Mouse (Mus musculus) midbrain, postnatal 0 days (tissue): ENCODE results near the gene Adgrb2. TPM values are rescaled to one million over a fixed set of nuclear protein-coding genes. Genes with fewer than 3 reads are reported as not detected.

ENCODE experiments used
- ATAC-seq: fragments of 200-750 bp; cut with Nextera tagmentation; 2 replicates; pipeline ENCODE4 v1.8.0; 2017; ENCODE audit warnings: moderate number of reproducible peaks, mild to moderate bottlenecking, moderate TSS enrichment, moderate library complexity; ENCODE audit not compliant: low FRiP score
- DNase-seq: peaks from one replicate; pipeline ENCODE4 v3.0.0-alpha.2; 2015; ENCODE audit warnings: low spot score
- H3K27ac ChIP-seq: fragments of 300-500 bp; sonication (generic); 2 replicates; pipeline ENCODE4 v1.5.1; 2014; ENCODE audit warnings: low read depth, mild to moderate bottlenecking, low read length, mixed read lengths
- H3K27me3 ChIP-seq: fragments of 300-500 bp; sonication (generic); 2 replicates; pipeline ENCODE4 v1.6.1; 2014; ENCODE audit warnings: low read length, control low read depth, mixed read lengths; ENCODE audit not compliant: insufficient read depth
- H3K36me3 ChIP-seq: fragments of 300-500 bp; sonication (generic); 2 replicates; pipeline ENCODE4 v1.6.1; 2014; ENCODE audit warnings: low read length, control low read depth, mixed read lengths; ENCODE audit not compliant: insufficient read depth
- H3K4me1 ChIP-seq: fragments of 300-500 bp; sonication (generic); 2 replicates; pipeline ENCODE4 v1.6.1; 2014; ENCODE audit warnings: mild to moderate bottlenecking, control low read depth, antibody characterized with exemption, low read length, mixed read lengths; ENCODE audit not compliant: insufficient read depth
- H3K4me2 ChIP-seq: fragments of 300-500 bp; sonication (generic); 2 replicates; pipeline ENCODE4 v1.6.1; 2014; ENCODE audit warnings: low read depth, mild to moderate bottlenecking, low read length, mixed read lengths; ENCODE audit not compliant: poor library complexity, severe bottlenecking
- H3K4me3 ChIP-seq: fragments of 300-500 bp; sonication (generic); 2 replicates; pipeline ENCODE4 v1.5.1; 2014; ENCODE audit warnings: low read depth, mild to moderate bottlenecking, low read length, moderate library complexity
- H3K9ac ChIP-seq: fragments of 300-500 bp; sonication (generic); replicated peaks from 2 replicates; pipeline ENCODE4 v1.6.1; 2014; ENCODE audit warnings: mild to moderate bottlenecking, low read length, moderate library complexity, mixed read lengths; ENCODE audit not compliant: poor library complexity, severe bottlenecking
- H3K9me3 ChIP-seq: fragments of 300-500 bp; sonication (generic); 2 replicates; pipeline ENCODE4 v1.6.1; 2016; ENCODE audit warnings: low read length, control low read depth
- CTCF ChIP-seq: IDR thresholded peaks from 2 replicates; pipeline ENCODE4 v1.5.1; 2016; ENCODE audit warnings: antibody characterized with exemption, mild to moderate bottlenecking
- WGBS: fragments of 180-500 bp; shearing (Covaris S2); extraction: QIAGEN DNeasy Blood & Tissue Kit; methylation state at CpG from one replicate; pipeline ENCODE4 v1.1.7; 2014; 5-methylcytosine and 5-hydroxymethylcytosine counted together
- polyA plus RNA-seq: library from polyadenylated mRNA; unstranded; fragments of >200 nt; fragmentation: Nextera tagmentation; extraction: Ambion mirVana; gene quantifications from 2 replicates; pipeline ENCODE4 v1.2.1, GENCODE M21; 2015
- total RNA-seq: library from RNA; depleted of rRNA; stranded (reverse); fragments of >200 nt; gene quantifications from 2 replicates; pipeline ENCODE4 v1.2.3, GENCODE M21; 2014

Adgrb2 gene
- total and polyA plus RNA-seq, 2 experiments from 2014 or later, result 17.9 to 312 TPM

DNA sequence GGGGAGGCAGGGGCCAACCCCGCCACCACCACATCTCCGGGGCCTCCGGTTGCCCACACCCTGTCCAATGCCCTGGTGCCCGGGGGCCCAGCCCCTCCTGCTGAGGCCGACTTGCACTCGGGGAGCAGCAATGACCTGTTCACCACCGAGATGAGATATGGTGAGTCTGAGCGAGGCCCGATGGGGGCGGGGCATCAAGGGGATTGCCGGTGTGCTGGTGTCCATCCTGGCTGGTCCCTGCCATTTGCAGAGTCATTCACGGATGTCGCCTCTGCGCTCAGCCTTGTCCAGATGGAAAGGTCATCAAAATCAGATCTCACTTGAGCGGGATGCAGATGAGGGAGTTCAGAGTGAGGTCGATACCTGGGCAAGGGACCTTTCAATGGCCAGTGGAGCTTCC, 8.1 kb downstream of the Adgrb2 start:
- no peak for ATAC-seq
- TF ChIP-seq CTCF, result no peak
- no peak overlapping the region for H3K9ac ChIP-seq
- no peak overlapping the region for H3K27ac ChIP-seq
- H3K27me3 ChIP-seq, result no peaks in the 10 kb centered on the region
- H3K9me3 ChIP-seq, result no peaks in the 10 kb centered on the region
- DNase-seq, result no peak
- peaks cover 24% of the 10 kb centered on the region for H3K36me3 ChIP-seq
- H3K4me2 ChIP-seq, result no peak overlapping the region
- WGBS, result 84% methylated on average over 16 of the region's 16 CpGs
- no peak overlapping the region for H3K4me3 ChIP-seq
- peaks cover 12% of the 10 kb centered on the region; the same call in 1 of the 2 replicates for H3K4me1 ChIP-seq

- H3K27ac ChIP-seq, result peak overlapping the region; percentile 51; the same call in 1 of the 2 replicates
- no peak for TF ChIP-seq CTCF
- no peaks in the 10 kb centered on the region for H3K9me3 ChIP-seq
- H3K4me1 ChIP-seq, result peaks cover 12% of the 10 kb centered on the region; the same call in 1 of the 2 replicates
- no peak overlapping the region for H3K9ac ChIP-seq
- DNase-seq (no peak), ATAC-seq (no peak)
- 89% methylated on average over 5 of the region's 5 CpGs for WGBS
- H3K36me3 ChIP-seq, result peaks cover 27% of the 10 kb centered on the region
- no peak overlapping the region for H3K4me2 ChIP-seq
- H3K27me3 ChIP-seq, result no peaks in the 10 kb centered on the region
- H3K4me3 ChIP-seq, result no peak overlapping the region
Observed at GRCm38 (mm10) chr4:129993213-129993612, 8.5 kb downstream of the Adgrb2 start.

DNA sequence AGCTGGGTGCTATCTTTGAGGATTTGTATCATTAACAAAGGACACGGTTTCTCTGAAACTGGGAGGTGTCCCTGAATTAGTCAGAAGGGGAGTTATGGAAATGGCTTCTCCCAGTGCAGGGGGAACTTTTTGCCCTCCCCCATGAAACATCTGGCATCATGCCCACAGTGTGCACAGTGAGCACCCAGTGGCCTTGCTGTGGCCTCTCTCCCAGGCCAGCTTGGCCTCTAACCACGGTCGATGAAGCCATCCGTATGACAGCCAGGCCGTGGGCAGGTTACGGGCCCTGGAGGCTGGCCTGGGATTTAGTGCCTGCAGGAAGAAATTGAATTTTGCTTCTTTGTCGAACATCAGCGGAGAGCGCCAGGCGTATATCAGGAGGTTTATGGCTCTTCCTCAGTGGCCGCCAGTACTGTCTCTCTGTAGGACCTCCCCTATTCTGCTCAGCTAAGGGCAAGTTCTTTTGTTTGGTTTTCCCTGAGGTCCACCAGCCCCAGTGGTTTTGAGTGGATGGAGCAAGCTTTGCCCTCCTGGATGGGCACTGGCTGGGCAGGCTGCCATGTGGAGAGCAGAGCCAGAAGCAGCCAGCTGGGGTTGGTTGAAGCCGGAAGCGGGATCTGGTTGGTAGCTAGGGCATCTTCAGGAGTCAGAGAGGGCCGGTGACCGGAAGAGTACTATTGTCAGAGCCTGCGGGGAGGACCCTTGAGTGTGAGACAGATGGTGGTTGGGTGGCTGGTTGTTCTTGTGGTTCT, 9.4 kb downstream of the Adgrb2 start:
- WGBS, result 63% methylated on average over 16 of the region's 16 CpGs
- DNase-seq (peak; percentile 80), ATAC-seq (peak; percentile 51; the same call in 1 of the 2 replicates)
- no peak overlapping the region for H3K4me2 ChIP-seq
- peak overlapping the region; percentile 51; the same call in 1 of the 2 replicates for H3K27ac ChIP-seq
- H3K27me3 ChIP-seq, result no peaks in the 10 kb centered on the region
- TF ChIP-seq CTCF, result no peak
- H3K36me3 ChIP-seq, result peaks cover 27% of the 10 kb centered on the region
- peaks cover 12% of the 10 kb centered on the region; the same call in 1 of the 2 replicates for H3K4me1 ChIP-seq
- no peak overlapping the region for H3K9ac ChIP-seq
- H3K4me3 ChIP-seq, result no peak overlapping the region
- H3K9me3 ChIP-seq, result no peaks in the 10 kb centered on the region

GRCm38 (mm10) chr4:129994728-129995127, 10.1 kb downstream of the Adgrb2 start:
- Histone ChIP-seq H3K4me3 (no peak overlapping the region), H3K9me3 (no peaks in the 10 kb centered on the region), H3K36me3 (peaks cover 27% of the 10 kb centered on the region), H3K27ac (no peak overlapping the region), H3K27me3 (no peaks in the 10 kb centered on the region), H3K4me1 (peaks cover 7% of the 10 kb centered on the region; the same call in 1 of the 2 replicates), H3K4me2 (no peak overlapping the region), H3K9ac (no peak overlapping the region)
- no peak for TF ChIP-seq CTCF
- no peak for ATAC-seq
- DNase-seq, result no peak
- 82% methylated on average over 5 of the region's 5 CpGs for WGBS

DNA sequence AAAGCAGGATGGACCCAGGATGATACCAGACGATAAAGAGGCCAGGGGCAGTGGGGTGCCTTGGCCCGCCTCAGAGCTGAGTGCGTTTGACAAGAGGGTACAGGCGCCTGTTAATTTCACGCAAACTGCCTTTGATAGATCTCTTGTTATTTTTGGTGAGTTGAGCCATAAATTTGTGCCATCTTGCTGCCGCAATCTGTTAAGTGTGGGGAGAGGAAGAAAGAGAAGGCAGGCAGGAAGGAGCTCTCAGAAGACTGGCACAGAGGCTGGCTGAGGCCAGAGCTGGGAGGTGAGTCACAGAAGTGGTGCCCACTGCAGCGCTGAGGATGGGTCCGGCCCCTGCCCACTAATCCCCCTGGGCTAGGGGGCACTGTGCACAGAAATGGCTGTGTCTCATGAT, 10.6 kb downstream of the Adgrb2 start:
- Histone ChIP-seq H3K4me2 (no peak overlapping the region), H3K27me3 (no peaks in the 10 kb centered on the region), H3K36me3 (peaks cover 27% of the 10 kb centered on the region), H3K9ac (no peak overlapping the region), H3K4me1 (peaks cover 3% of the 10 kb centered on the region; the same call in 1 of the 2 replicates), H3K9me3 (no peaks in the 10 kb centered on the region), H3K27ac (no peak overlapping the region), H3K4me3 (no peak overlapping the region)
- TF ChIP-seq CTCF, result no peak
- WGBS, result 81% methylated on average over 8 of the region's 8 CpGs
- no peak for ATAC-seq
- DNase-seq, result no peak

GRCm38 (mm10) chr4:129996015-129996414, 11.3 kb downstream of the Adgrb2 start:
- Histone ChIP-seq H3K9me3 (no peaks in the 10 kb centered on the region), H3K4me2 (no peak overlapping the region), H3K4me3 (no peak overlapping the region), H3K4me1 (no peaks in the 10 kb centered on the region; the same call in 1 of the 2 replicates), H3K27ac (no peak overlapping the region), H3K36me3 (peaks cover 27% of the 10 kb centered on the region), H3K9ac (no peak overlapping the region), H3K27me3 (no peaks in the 10 kb centered on the region)
- WGBS, result 75% methylated on average over 4 of the region's 4 CpGs
- peak; percentile 36 for TF ChIP-seq CTCF
- ATAC-seq (no peak), DNase-seq (no peak)
